Mouse (Mus musculus): ENCODE results near the gene Mrtfa. TPM values are rescaled to one million over a fixed set of nuclear protein-coding genes. Genes with fewer than 3 reads are reported as not detected.

The Mrtfa gene
- polyA plus RNA-seq, 1 experiment from 2014 or later = 23.8 TPM

GRCm38 (mm10) chr15:80975666-80976065 is 214.9 kb downstream of the Mrtfa start:
- Histone ChIP-seq H3K36me3 (ENCODE audit: control insufficient read depth, insufficient read depth, low read length) (no peaks in the 10 kb centered on the region), H3K4me3 (ENCODE audit: low read depth, low read length) (no peak overlapping the region), H3K4me2 (ENCODE audit: low read depth) (no peak overlapping the region), H3K4me1 (ENCODE audit: control insufficient read depth, insufficient read depth, low read length) (peaks cover 3% of the 10 kb centered on the region; the same call in 1 of the 2 replicates), H3K9me3 (ENCODE audit: control insufficient read depth, low read length) (no peaks in the 10 kb centered on the region), H3K9ac (ENCODE audit: low read length) (no peak overlapping the region), H3K27me3 (ENCODE audit: control insufficient read depth, insufficient read depth, low read length) (no peaks in the 10 kb centered on the region), H3K27ac (ENCODE audit: low read depth, low read length) (no peak overlapping the region)
- DNase-seq (ENCODE audit: low spot score) = no peak
- WGBS = 90% methylated on average over 3 of the region's 3 CpGs
- ATAC-seq (ENCODE audit: insufficient read depth, low FRiP score, low TSS enrichment) = no peak

- no peaks in the 10 kb centered on the region; the same call in 1 of the 2 replicates for H3K36me3 ChIP-seq (ENCODE audit: control insufficient read depth, insufficient read depth, low read length)
- H3K4me1 ChIP-seq (ENCODE audit: control insufficient read depth, insufficient read depth, low read length) = peaks cover 3% of the 10 kb centered on the region; the same call in 1 of the 2 replicates
- ATAC-seq (ENCODE audit: insufficient read depth, low FRiP score, low TSS enrichment) (no peak), DNase-seq (ENCODE audit: low spot score) (no peak)
- no peaks in the 10 kb centered on the region for H3K9me3 ChIP-seq (ENCODE audit: control insufficient read depth, low read length)
- H3K4me3 ChIP-seq (ENCODE audit: low read depth, low read length) = no peak overlapping the region
- H3K27ac ChIP-seq (ENCODE audit: low read depth, low read length) = no peak overlapping the region
- WGBS = 56% methylated on average over 5 of the region's 5 CpGs
- no peak overlapping the region for H3K9ac ChIP-seq (ENCODE audit: low read length)
- H3K4me2 ChIP-seq (ENCODE audit: low read depth) = no peak overlapping the region
- H3K27me3 ChIP-seq (ENCODE audit: control insufficient read depth, insufficient read depth, low read length) = no peaks in the 10 kb centered on the region
Measured at GRCm38 (mm10) chr15:80974311-80974710, 216.2 kb downstream of the Mrtfa start.

- Histone ChIP-seq H3K27me3 (ENCODE audit: control insufficient read depth, insufficient read depth, low read length) (no peaks in the 10 kb centered on the region), H3K4me1 (ENCODE audit: control insufficient read depth, insufficient read depth, low read length) (no peaks in the 10 kb centered on the region), H3K9me3 (ENCODE audit: control insufficient read depth, low read length) (no peaks in the 10 kb centered on the region), H3K4me3 (ENCODE audit: low read depth, low read length) (no peak overlapping the region), H3K36me3 (ENCODE audit: control insufficient read depth, insufficient read depth, low read length) (peaks cover 27% of the 10 kb centered on the region), H3K27ac (ENCODE audit: low read depth, low read length) (no peak overlapping the region), H3K4me2 (ENCODE audit: low read depth) (no peak overlapping the region), H3K9ac (ENCODE audit: low read length) (no peak overlapping the region)
- 91% methylated on average over 1 of the region's 1 CpGs for WGBS
- no peak for ATAC-seq (ENCODE audit: insufficient read depth, low FRiP score, low TSS enrichment)
- no peak for DNase-seq (ENCODE audit: low spot score)
Measured at GRCm38 (mm10) chr15:80969371-80969770, 221.2 kb downstream of the Mrtfa start.

Other genes starting within 250 kb of the Mrtfa start
- 147 and 162 TPM in 2 replicates for gene Adsl, start 242.3 kb downstream of the Mrtfa start, polyA plus RNA-seq (2014; fragmentation: Nextera tagmentation; extraction: Ambion mirVana)
- gene Sgsm3, start 213.0 kb downstream of the Mrtfa start, polyA plus RNA-seq (2014; fragmentation: Nextera tagmentation; extraction: Ambion mirVana) = 30.2 and 32.6 TPM in 2 replicates
- 0.77 and 1.1 TPM in 2 replicates for gene Mchr1, start 44.7 kb upstream of the Mrtfa start, polyA plus RNA-seq (2014; fragmentation: Nextera tagmentation; extraction: Ambion mirVana)
- gene Slc25a17, start 170.1 kb upstream of the Mrtfa start, polyA plus RNA-seq (2014; fragmentation: Nextera tagmentation; extraction: Ambion mirVana) = 108 and 109 TPM in 2 replicates
- gene St13, start 209.3 kb upstream of the Mrtfa start, polyA plus RNA-seq (2014; fragmentation: Nextera tagmentation; extraction: Ambion mirVana) = 176 and 189 TPM in 2 replicates
- 7.7 and 8.1 TPM in 2 replicates for gene Xpnpep3, start 209.4 kb upstream of the Mrtfa start, polyA plus RNA-seq (2014; fragmentation: Nextera tagmentation; extraction: Ambion mirVana)
- 0.69 and 0.72 TPM in 2 replicates for gene Dnajb7, start 217.5 kb upstream of the Mrtfa start, polyA plus RNA-seq (2014; fragmentation: Nextera tagmentation; extraction: Ambion mirVana)

Data from neural tube, embryonic 11.5 days (tissue).